Mouse (Mus musculus): ENCODE results near the gene Cyct.

Gene Cyct

GRCm38 (mm10) chr2:76360226-76360625, at the start of gene Cyct:
Cyct (minus strand) TSS chr2:76360450.
- DNase-seq (ENCODE audit: low spot score in 2 of 2), result no peak

DNA sequence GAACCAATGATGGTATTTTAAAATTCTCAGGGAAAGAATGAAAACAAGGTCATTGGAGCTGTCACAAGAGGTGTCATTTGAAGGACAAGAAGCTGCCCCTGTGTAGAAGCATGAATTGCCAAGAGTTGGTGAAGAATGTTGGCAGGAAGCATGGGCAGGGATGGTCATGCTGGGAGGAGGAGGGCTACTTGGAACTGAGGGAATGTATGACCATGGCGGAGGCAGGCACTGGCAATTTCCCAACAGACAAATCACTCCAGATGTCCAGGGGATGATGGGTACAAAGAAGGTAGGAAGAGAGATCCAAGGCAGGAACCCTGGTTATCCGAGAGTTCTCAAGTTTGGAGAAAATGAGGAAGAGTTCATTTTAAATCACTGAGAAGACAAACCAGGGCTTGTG, 49.7 kb upstream of the Cyct start:
- DNase-seq (ENCODE audit: low spot score in 2 of 2), result no peak

- DNase-seq (ENCODE audit: low spot score in 2 of 2), result no peak
Measured at GRCm38 (mm10) chr2:76409526-76409925, 49.3 kb upstream of the Cyct start.

DNA sequence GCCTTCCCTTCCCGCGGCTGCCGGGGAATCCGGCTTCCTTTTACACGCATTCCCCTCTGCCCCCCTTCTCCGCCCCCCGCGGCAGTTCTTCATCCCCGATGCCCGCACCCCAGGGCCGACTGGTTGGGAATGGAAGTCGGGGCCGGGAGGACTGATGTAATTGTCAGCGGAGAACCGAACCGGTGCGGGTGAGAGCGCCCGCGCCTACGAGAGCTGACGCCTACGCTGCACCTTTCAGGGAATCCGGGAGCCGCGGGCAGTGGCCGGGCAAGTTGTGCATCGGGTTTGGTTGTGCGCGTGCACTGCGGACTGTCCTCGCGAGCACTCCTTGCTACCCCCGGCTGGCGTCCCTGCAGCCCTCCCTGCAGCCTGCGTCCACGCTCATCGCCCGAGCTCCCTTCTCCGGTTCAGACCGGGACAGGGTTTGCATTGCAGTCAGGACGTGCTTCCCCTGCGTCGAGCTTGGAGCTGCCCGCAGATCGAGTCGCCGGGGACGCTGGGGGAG, 46.7 kb upstream of the Cyct start:
- DNase-seq (ENCODE audit: low spot score in 2 of 2), result peak; percentile 32 to 64

DNA sequence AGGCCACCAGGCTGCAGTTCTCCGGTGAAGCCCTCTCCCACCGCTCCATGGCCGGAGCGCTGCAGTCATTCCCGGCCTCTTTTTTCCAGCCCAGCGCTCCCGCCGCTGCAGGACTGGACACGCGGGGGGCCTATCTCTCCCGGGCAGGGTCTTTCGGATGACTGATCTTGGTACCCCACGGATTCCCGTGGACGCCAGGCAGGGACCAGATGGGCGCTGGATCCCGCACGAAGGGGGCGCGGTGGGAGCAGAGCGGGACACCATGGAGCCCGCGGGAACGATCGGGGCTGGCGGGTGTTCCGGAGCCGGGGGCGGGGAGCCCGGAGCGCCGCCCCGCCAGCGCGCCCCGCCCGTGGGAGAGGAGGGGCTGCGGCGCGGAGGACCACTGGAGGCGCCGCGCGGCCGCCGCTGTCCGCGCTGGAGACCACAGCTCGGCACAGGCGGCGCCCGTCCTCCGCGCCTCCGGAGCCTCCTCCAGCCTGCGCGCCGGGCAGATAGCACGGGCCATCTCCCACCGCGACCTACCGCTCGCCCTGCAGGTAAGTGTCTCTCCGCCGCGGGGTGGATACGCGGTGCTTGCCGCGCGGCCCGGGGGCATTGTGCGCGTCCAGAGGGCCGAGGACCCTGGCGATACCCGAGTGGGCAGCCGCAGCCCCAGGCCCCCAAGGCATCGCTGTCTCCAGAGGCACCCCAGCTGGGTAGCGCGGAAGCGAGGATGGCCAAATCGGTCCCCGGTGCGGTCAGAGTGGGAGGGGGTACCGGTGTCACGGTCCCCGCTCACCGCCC, 46.1 kb upstream of the Cyct start, which contains the start of gene Osbpl6:
Gene Osbpl6 (plus strand): TSS at position 358 of the 786 bp plus-strand sequence.
- DNase-seq (ENCODE audit: low spot score in 2 of 2), result peak; percentile 72 to 77

DNA sequence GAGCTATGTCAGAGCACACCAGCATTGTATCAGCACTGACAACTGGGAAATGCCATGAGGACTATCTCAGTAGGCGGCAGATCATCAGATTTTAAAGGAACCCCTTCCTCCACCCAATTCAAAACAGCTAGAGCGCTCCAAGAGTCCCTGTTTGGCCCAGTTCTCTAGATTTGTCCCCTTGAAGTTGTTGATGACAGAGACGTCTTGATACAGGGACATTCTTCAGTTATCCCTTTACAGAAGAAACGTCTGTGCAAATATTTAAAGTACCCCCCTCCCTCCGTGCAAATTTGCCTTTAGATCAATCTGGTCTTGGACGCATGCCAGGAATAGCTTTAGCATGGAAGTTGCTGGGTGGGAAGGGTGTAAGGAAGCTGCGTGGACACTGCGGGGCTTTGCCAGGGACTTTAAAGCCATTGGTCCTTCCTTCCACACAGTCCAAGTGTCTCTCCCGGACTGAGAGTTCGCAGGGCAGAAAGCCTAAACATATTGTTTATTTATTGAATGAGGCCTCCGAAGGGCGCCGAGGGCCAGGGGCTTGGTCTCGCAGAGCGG, 45.4 kb upstream of the Cyct start:
- DNase-seq (ENCODE audit: low spot score in 2 of 2), result no peak

GRCm38 (mm10) chr2:76400178-76400577, 39.9 kb upstream of the Cyct start:
- DNase-seq (ENCODE audit: low spot score in 2 of 2), result no peak

DNA sequence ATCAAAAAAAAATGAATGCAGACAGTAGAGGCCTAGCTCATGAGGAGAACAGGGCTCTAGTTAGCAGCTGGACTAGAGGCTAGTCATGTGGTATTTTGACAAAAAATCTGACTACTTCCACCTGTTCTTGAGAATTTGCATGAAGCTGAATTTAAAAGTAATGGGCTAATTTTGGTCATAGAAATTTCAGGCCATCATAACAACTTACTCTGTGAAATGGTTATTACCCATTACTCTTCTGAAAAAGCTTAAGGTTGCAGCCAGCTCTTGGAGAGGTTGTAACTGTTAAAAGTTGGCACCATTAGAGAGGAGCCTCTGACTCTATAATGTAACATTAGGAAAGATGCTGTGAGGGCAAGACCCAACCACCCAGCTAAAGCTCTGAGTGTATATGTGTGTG, 26.3 kb upstream of the Cyct start:
- DNase-seq (ENCODE audit: low spot score in 2 of 2), result no peak

GRCm38 (mm10) chr2:76378646-76379045, 18.4 kb upstream of the Cyct start:
- no peak for DNase-seq (ENCODE audit: low spot score in 2 of 2)

- DNase-seq (ENCODE audit: low spot score in 2 of 2), result no peak
Measured at GRCm38 (mm10) chr2:76374544-76375206, 14.4 kb upstream of the Cyct start.

DNA sequence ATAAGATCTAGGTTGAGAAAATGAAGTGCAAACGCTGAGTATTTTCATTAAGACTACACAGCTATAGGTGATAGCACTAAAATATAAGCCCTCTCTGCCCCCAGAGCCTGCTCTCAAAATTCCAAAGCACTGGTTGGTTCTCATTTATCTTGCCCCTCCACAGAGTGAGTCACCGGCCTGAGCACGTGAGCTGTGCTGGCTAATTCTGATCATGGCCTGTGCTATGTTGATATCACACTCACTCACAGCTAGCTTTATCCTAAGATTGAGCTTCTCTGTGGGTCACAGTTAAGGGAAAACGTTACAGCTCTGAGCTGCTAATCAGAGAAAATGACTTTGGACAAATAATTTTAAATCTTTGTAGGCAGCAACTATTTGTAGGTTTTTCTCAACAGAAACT, 12.0 kb upstream of the Cyct start:
- DNase-seq (ENCODE audit: low spot score in 2 of 2), result no peak

DNA sequence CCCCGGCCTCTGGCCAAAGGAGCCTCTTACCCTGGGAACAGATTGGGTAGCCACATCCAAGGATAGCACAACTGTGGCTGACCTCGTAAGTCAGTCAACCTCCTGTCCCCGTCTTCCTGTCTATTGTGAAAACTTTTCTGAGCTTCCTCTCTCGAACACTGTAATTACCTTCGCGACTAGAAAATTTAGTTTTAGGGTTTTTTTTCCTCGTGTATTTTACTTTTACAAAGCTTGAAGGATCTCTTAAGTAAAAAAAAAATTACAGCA, 10.3 kb upstream of the Cyct start:
- no peak for DNase-seq (ENCODE audit: low spot score in 2 of 2)

GRCm38 (mm10) chr2:76369821-76370655, 9.8 kb upstream of the Cyct start, which contains the start of gene Rbm45:
Rbm45 (plus strand) TSS chr2:76369984.
- peak; percentile 77 to 87 for DNase-seq (ENCODE audit: low spot score in 2 of 2)

DNA sequence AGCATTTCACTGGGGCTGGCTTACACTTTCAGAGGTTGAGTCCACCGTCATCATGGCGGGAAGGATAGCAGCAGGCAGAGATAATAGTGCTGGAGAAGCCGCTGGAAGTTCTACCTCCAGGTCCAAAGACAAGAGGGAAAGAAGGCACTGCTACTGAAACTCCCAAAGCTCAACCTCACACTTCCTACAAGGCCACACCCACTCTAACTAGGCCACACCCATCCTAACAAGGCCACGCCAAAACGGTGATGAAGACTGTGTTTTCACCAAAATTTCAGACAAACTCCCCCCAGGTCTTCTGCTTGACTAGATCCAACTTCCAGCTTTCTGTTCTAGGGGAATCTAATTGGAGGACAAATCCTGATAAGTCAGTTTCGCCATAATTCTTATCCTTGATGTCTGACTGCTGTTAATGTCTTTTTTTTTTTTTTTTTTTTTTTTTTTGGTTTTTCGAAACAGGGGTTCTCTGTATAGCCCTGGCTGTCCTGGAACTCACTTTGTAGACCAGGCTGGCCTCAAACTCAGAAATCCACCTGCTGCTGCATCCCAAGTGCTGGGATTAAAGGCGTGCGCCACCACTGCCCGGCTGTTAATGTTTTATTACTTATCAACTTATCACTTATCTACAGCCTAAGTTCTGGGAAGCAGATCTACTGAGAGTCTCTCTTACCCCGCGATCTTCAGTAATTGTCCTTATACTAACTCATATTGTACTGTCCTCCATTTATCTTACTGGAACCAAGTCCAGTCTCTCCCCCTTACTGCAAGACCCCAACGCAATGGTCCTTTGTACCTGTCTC, 8.8 kb upstream of the Cyct start:
- no peak for DNase-seq (ENCODE audit: low spot score in 2 of 2)

GRCm38 (mm10) chr2:76367188-76367922, 7.1 kb upstream of the Cyct start:
- peak; percentile 34 to 85 for DNase-seq (ENCODE audit: low spot score in 2 of 2)

- no peak for DNase-seq (ENCODE audit: low spot score in 2 of 2)
Measured at GRCm38 (mm10) chr2:76365811-76366210, 5.6 kb upstream of the Cyct start.

- DNase-seq (ENCODE audit: low spot score in 2 of 2), result no peak
Measured at GRCm38 (mm10) chr2:76362111-76362510, 1.9 kb upstream of the Cyct start.

GRCm38 (mm10) chr2:76347839-76348238, 12.4 kb downstream of the Cyct start:
- no peak for DNase-seq (ENCODE audit: low spot score in 2 of 2)

GRCm38 (mm10) chr2:76342146-76342545, 18.1 kb downstream of the Cyct start:
- no peak for DNase-seq (ENCODE audit: low spot score in 2 of 2)
